Mouse (Mus musculus): ENCODE results near the gene Dixdc1. TPM values are rescaled to one million over a fixed set of nuclear protein-coding genes. Genes with fewer than 3 reads are reported as not detected.
A peak's percentile ranks its signal among the peaks of the same experiment; 100 is the strongest.

Dixdc1 gene
- polyA plus RNA-seq, 1 experiment from 2014 or later = 29.7 TPM

DNA sequence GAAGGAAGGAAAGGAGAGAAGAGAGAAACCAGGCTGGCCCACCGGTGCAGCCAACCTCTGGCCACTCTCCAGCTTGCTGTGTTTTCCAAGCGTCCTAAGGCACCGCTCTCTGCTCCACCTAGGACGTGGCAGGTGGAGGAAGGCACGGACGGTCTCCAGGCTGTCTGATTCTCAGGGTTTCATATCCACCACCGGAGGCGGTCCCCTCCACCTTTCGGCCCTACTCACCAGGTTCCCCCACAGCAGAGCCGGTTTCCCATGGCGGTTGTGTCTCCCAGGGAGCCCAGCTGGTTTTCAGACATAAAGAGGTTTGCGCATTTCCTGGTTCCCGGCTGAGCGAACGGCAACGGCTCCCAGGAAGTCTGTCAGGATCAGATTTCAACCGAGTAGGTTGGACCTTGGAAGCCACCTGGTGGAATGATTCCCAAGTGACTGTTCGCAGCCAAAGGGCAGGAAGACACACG is 6.9 kb upstream of the Dixdc1 start, which contains the start of gene 2310030G06Rik:
Gene 2310030G06Rik (minus strand): TSS at position 323 of the 464 bp plus-strand sequence.
- Histone ChIP-seq H3K4me2 (ENCODE audit: low read length) (peak within 1 kb of the TSS; percentile 53), H3K9ac (replicated peaks; ENCODE audit: low read depth, low read length) (peak within 1 kb of the TSS; percentile 42), H3K36me3 (ENCODE audit: control insufficient read depth, insufficient read depth) (no peaks in the 10 kb centered on the region), H3K27me3 (replicated peaks; ENCODE audit: control insufficient read depth, insufficient read depth, low read length) (0 out of 2 replicates have a peak, but pooled peaks cover 5% of the 10 kb centered on the region), H3K4me1 (replicated peaks; ENCODE audit: control insufficient read depth, insufficient read depth, low read length) (peaks cover 3% of the 10 kb centered on the region), H3K4me3 (replicated peaks; ENCODE audit: low read length) (peak within 1 kb of the TSS; percentile 33), H3K27ac (ENCODE audit: low read length) (no peak within 1 kb of the TSS), H3K9me3 (ENCODE audit: control insufficient read depth, low read length) (no peaks in the 10 kb centered on the region)
- peak; percentile 10; the same call in 1 of the 2 replicates for ATAC-seq
- WGBS = 2% methylated on average over 19 of the region's 19 CpGs

DNA sequence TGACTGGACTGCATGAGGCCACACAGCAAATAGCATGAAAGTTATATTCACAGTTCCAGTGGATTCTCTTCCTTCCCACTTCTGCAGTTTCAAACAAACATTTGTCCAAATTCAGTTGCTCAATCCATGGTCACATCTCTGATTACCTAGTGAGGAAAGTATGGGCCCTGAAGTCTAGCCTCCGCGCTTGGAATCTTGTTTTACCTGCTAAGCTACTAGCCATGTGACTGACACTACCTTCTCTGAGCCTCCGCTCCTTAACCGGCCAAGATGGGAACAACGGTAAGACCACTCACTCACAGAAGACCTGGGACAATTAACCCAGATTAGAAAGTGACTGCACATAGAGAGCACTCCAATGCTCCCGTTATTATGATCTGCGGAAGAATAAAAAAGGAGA is 6.5 kb upstream of the Dixdc1 start:
- peak overlapping the region; percentile 42 for H3K9ac ChIP-seq (replicated peaks; ENCODE audit: low read depth, low read length)
- peak overlapping the region; percentile 33 for H3K4me3 ChIP-seq (replicated peaks; ENCODE audit: low read length)
- H3K36me3 ChIP-seq (ENCODE audit: control insufficient read depth, insufficient read depth) = no peaks in the 10 kb centered on the region
- WGBS = 14% methylated on average over 7 of the region's 7 CpGs
- H3K4me1 ChIP-seq (replicated peaks; ENCODE audit: control insufficient read depth, insufficient read depth, low read length) = peaks cover 3% of the 10 kb centered on the region
- no peaks in the 10 kb centered on the region for H3K9me3 ChIP-seq (ENCODE audit: control insufficient read depth, low read length)
- no peak overlapping the region for H3K27ac ChIP-seq (ENCODE audit: low read length)
- 0 out of 2 replicates have a peak, but pooled peaks cover 5% of the 10 kb centered on the region for H3K27me3 ChIP-seq (replicated peaks; ENCODE audit: control insufficient read depth, insufficient read depth, low read length)
- no peak for ATAC-seq
- H3K4me2 ChIP-seq (ENCODE audit: low read length) = peak overlapping the region; percentile 53

DNA sequence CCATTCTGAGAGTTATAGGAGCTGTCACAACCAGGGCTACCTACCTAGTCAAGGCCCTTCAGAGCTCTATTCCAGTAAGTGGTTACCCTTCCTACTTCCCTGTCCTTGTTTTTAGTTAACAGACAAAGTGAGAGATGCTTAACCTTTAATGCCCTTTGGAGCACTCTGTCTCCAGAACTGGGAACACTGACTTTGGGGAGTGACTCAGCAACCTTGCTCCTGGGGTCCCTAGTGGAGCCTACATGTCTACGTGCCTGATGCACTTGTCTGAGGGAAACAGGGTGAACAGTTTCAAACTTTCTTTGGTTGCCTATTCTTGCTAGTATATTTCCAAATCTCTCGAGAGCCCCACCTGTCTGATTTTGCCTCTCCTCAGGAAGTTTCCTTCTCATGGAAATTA is 3.4 kb upstream of the Dixdc1 start:
- WGBS = 80% methylated on average over 2 of the region's 2 CpGs
- no peak for ATAC-seq
- H3K27me3 ChIP-seq (replicated peaks; ENCODE audit: control insufficient read depth, insufficient read depth, low read length) = 0 out of 2 replicates have a peak, but pooled peaks cover 4% of the 10 kb centered on the region
- no peak overlapping the region for H3K27ac ChIP-seq (ENCODE audit: low read length)
- no peaks in the 10 kb centered on the region for H3K36me3 ChIP-seq (ENCODE audit: control insufficient read depth, insufficient read depth)
- H3K9ac ChIP-seq (replicated peaks; ENCODE audit: low read depth, low read length) = no peak overlapping the region
- no peak overlapping the region for H3K4me3 ChIP-seq (replicated peaks; ENCODE audit: low read length)
- H3K9me3 ChIP-seq (ENCODE audit: control insufficient read depth, low read length) = no peaks in the 10 kb centered on the region
- no peak overlapping the region for H3K4me2 ChIP-seq (ENCODE audit: low read length)
- peaks cover 13% of the 10 kb centered on the region for H3K4me1 ChIP-seq (replicated peaks; ENCODE audit: control insufficient read depth, insufficient read depth, low read length)

DNA sequence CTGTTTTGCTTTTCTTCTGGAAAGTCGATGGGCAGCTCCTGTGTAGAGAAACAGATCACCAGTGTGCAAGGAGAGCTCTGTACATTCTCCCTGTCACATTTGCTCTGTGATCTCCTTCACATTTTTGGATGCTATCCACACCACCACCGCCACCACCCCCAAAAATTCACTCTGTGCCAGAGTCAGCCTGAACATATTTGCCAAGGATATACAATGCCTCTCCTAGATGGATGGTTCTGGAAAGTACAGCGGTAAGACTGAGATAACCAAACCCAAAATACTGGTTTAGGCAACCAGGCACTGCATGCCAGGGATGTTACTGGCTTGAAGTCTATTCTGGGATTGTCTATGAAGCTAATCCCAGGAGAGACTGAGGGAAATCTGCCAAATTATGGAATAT is 2.9 kb upstream of the Dixdc1 start:
- Histone ChIP-seq H3K27ac (ENCODE audit: low read length) (no peak overlapping the region), H3K36me3 (ENCODE audit: control insufficient read depth, insufficient read depth) (no peaks in the 10 kb centered on the region), H3K4me1 (replicated peaks; ENCODE audit: control insufficient read depth, insufficient read depth, low read length) (peaks cover 13% of the 10 kb centered on the region), H3K27me3 (replicated peaks; ENCODE audit: control insufficient read depth, insufficient read depth, low read length) (0 out of 2 replicates have a peak, but pooled peaks cover 3% of the 10 kb centered on the region), H3K4me3 (replicated peaks; ENCODE audit: low read length) (no peak overlapping the region), H3K9ac (replicated peaks; ENCODE audit: low read depth, low read length) (no peak overlapping the region), H3K4me2 (ENCODE audit: low read length) (no peak overlapping the region), H3K9me3 (ENCODE audit: control insufficient read depth, low read length) (no peaks in the 10 kb centered on the region)
- no peak for ATAC-seq
- 78% methylated on average over 3 of the region's 3 CpGs for WGBS

DNA sequence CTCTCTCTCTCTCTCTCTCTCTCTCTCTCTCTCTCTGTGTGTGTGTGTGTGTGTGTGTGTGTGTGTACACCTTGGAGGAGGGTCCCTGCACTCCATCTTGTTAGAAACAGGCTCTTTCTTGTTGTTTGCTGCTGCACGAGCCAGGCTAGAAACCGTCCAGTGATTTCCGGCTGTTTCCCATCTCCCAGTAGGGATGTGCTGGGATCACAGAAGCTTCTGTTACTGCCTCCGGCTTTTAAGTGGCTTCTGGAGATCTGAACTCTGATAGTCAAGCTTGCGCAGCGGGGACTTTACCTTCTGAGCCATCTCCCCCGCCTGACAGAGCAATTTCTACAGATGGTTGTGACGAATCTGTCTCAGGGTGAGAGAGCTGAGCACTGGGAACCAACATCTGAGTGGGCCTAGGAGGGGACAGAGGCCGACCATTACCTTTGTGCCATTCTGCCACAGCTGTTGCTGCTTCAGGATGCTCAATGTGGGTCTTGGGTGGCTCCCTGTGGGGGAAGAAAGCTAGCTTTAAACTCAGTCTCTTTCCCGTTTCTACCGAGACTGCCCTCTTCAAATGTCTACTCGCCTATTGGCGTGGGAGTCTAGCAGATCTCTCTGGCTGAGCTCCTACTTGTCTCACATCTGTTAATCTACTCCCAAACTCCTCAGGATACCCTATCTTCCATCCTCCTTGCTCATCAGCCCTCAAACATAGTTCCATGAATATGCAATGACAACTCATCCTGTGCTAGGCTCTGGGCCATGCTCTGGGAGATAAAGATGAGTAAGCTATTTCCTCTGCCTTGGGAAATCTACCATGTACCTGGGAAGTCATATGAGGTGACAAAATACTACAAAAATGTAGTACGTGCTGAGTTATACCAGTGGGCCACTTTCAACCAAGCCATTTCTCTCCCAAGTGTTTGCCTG is 1.8 kb upstream of the Dixdc1 start:
- Histone ChIP-seq H3K4me2 (ENCODE audit: low read length) (no peak overlapping the region), H3K9me3 (ENCODE audit: control insufficient read depth, low read length) (no peaks in the 10 kb centered on the region), H3K4me1 (replicated peaks; ENCODE audit: control insufficient read depth, insufficient read depth, low read length) (peaks cover 12% of the 10 kb centered on the region), H3K4me3 (replicated peaks; ENCODE audit: low read length) (no peak overlapping the region), H3K36me3 (ENCODE audit: control insufficient read depth, insufficient read depth) (no peaks in the 10 kb centered on the region), H3K9ac (replicated peaks; ENCODE audit: low read depth, low read length) (no peak overlapping the region), H3K27me3 (replicated peaks; ENCODE audit: control insufficient read depth, insufficient read depth, low read length) (0 out of 2 replicates have a peak, but pooled peaks cover 2% of the 10 kb centered on the region), H3K27ac (ENCODE audit: low read length) (no peak overlapping the region)
- WGBS = 91% methylated on average over 14 of the region's 14 CpGs
- no peak for ATAC-seq

DNA sequence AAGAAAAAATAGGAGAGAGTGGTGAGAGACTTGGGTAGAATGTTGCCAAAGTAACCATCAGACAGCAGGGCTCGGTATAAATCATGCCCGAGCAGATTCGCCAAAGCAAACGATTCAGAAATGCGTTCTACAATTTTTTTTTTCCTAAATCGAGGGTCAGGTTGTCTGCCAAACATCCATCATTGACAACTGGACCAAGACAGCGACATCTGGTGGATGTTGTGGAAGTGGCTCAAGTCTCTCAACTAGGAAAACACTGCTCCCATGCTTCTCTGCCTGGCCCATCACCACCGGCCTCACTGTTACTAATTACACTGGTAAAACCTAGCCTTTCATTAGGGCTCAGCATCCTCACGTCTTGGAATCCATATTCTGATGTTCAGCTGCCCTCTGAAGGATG is 4.3 kb downstream of the Dixdc1 start:
- H3K4me1 ChIP-seq (replicated peaks; ENCODE audit: control insufficient read depth, insufficient read depth, low read length) = peaks cover 10% of the 10 kb centered on the region
- H3K27me3 ChIP-seq (replicated peaks; ENCODE audit: control insufficient read depth, insufficient read depth, low read length) = no peaks in the 10 kb centered on the region
- no peaks in the 10 kb centered on the region for H3K36me3 ChIP-seq (ENCODE audit: control insufficient read depth, insufficient read depth)
- H3K27ac ChIP-seq (ENCODE audit: low read length) = no peak overlapping the region
- no peak overlapping the region for H3K9ac ChIP-seq (replicated peaks; ENCODE audit: low read depth, low read length)
- 2% methylated on average over 9 of the region's 9 CpGs for WGBS
- H3K4me2 ChIP-seq (ENCODE audit: low read length) = peak overlapping the region; percentile 38
- H3K9me3 ChIP-seq (ENCODE audit: control insufficient read depth, low read length) = no peaks in the 10 kb centered on the region
- ATAC-seq = no peak
- H3K4me3 ChIP-seq (replicated peaks; ENCODE audit: low read length) = no peak overlapping the region

DNA sequence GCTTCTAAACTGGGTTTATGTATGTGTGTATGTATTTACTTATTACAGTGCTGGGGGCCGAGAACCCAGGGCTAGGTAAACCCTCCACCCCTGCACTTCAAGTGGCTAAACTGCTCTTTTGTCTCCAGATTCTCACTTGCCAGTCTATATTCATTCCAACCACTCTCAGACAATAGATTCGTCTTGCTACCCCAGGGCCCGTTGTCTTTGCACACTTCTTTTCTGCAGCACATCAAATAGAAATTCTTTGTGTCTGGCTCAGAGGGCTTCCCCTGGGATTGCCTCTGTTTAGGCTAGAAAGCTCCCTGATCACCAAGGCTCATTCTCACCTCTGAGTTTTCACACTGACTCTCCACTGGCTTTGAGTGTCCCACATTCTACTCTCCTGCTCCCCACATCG is 6.8 kb downstream of the Dixdc1 start:
- H3K4me3 ChIP-seq (replicated peaks; ENCODE audit: low read length) = no peak overlapping the region
- H3K27ac ChIP-seq (ENCODE audit: low read length) = no peak overlapping the region
- peaks cover 5% of the 10 kb centered on the region for H3K4me1 ChIP-seq (replicated peaks; ENCODE audit: control insufficient read depth, insufficient read depth, low read length)
- no peaks in the 10 kb centered on the region for H3K27me3 ChIP-seq (replicated peaks; ENCODE audit: control insufficient read depth, insufficient read depth, low read length)
- no peak overlapping the region for H3K9ac ChIP-seq (replicated peaks; ENCODE audit: low read depth, low read length)
- no peak for ATAC-seq
- no peak overlapping the region for H3K4me2 ChIP-seq (ENCODE audit: low read length)
- H3K36me3 ChIP-seq (ENCODE audit: control insufficient read depth, insufficient read depth) = no peaks in the 10 kb centered on the region
- no peaks in the 10 kb centered on the region for H3K9me3 ChIP-seq (ENCODE audit: control insufficient read depth, low read length)
- WGBS = 7% methylated on average over 4 of the region's 4 CpGs

DNA sequence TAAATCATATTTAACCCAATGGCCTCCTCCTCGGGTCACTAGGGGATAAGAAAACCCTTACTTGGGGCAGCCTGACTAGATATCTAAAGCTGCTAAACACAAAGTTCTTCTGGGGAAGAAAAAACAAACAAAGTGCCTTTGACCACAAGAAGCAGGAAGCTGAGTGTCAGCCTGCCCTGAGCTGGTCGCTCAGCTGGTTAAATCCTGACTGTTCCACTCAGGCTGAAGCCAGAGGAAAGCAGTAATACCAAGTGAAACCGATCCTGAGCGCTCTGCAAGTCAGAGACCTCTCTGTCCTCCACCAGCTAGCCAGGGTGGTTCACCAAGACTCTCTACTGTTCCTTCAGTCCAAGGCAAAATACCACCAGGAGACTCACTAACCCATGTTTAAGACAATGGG is 9.7 kb downstream of the Dixdc1 start:
- Histone ChIP-seq H3K4me3 (replicated peaks; ENCODE audit: low read length) (no peak overlapping the region), H3K27me3 (replicated peaks; ENCODE audit: control insufficient read depth, insufficient read depth, low read length) (no peaks in the 10 kb centered on the region), H3K9me3 (ENCODE audit: control insufficient read depth, low read length) (no peaks in the 10 kb centered on the region), H3K4me1 (replicated peaks; ENCODE audit: control insufficient read depth, insufficient read depth, low read length) (peaks cover 30% of the 10 kb centered on the region), H3K4me2 (ENCODE audit: low read length) (no peak overlapping the region), H3K27ac (ENCODE audit: low read length) (no peak overlapping the region), H3K36me3 (ENCODE audit: control insufficient read depth, insufficient read depth) (no peaks in the 10 kb centered on the region), H3K9ac (replicated peaks; ENCODE audit: low read depth, low read length) (no peak overlapping the region)
- no peak for ATAC-seq
- 75% methylated on average over 4 of the region's 4 CpGs for WGBS

DNA sequence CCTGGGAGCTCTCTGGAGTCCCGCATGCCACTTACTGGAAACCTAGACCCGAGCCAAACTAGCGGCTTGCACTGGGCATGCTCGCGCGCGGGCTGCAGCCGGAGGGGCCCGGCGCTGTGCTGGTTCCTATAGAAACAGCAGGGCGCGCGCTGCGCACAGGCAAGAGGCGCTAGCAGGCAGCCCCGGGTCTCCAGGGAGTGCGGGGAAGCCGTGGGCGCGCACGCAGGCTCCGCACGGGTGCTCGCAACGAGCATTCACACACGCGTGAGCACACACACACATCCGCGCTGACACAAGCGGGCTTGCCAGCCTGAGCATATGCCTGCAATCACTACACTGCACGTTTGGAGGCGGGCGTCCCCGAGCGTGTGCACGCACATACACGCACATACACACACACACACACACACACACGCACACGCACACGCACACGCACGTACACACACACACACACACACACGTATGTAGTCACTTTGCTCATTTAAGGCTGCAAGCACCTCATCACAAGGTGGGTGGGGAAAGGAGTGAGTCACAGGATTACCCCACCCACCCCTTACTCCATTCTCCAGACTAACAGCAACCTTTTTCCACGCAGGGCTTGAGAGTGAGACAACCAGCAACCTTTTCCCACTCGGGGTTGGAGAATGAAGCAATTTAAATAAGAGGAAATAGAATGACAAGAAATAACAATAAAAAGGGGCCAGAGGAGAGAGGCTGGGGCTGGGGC is 11.2 kb downstream of the Dixdc1 start:
- ATAC-seq = peak; percentile 99
- H3K9me3 ChIP-seq (ENCODE audit: control insufficient read depth, low read length) = no peaks in the 10 kb centered on the region
- under 1% methylated on average over 45 of the region's 45 CpGs for WGBS
- H3K9ac ChIP-seq (replicated peaks; ENCODE audit: low read depth, low read length) = peak overlapping the region; percentile 73
- H3K36me3 ChIP-seq (ENCODE audit: control insufficient read depth, insufficient read depth) = no peaks in the 10 kb centered on the region
- peak overlapping the region; percentile 78 for H3K27ac ChIP-seq (ENCODE audit: low read length)
- peaks cover 40% of the 10 kb centered on the region for H3K4me1 ChIP-seq (replicated peaks; ENCODE audit: control insufficient read depth, insufficient read depth, low read length)
- peak overlapping the region; percentile 72 for H3K4me2 ChIP-seq (ENCODE audit: low read length)
- no peaks in the 10 kb centered on the region for H3K27me3 ChIP-seq (replicated peaks; ENCODE audit: control insufficient read depth, insufficient read depth, low read length)
- peak overlapping the region; percentile 64 for H3K4me3 ChIP-seq (replicated peaks; ENCODE audit: low read length)

Data from forebrain, embryonic 16.5 days (tissue).